Mouse (Mus musculus) liver, embryonic 11.5 days (tissue): ENCODE measurements around the gene Fer. TPM values are rescaled to one million over a fixed set of nuclear protein-coding genes. Genes with fewer than 3 reads are reported as not detected.
A peak's percentile ranks its signal among the peaks of the same experiment; 100 is the strongest.

Experiments used
- ATAC-seq: fragments of 200-750 bp; cut with Nextera tagmentation; replicated peaks from 2 replicates; pipeline ENCODE4 v1.8.0; 2017; ENCODE audit warnings: moderate number of reproducible peaks, mild to moderate bottlenecking, moderate TSS enrichment, moderate library complexity; ENCODE audit not compliant: low FRiP score
- DNase-seq: peaks from one replicate; pipeline ENCODE4 v3.0.0-alpha.2; 2017; ENCODE audit warnings: low spot score
- H3K27ac ChIP-seq: fragments of 300-500 bp; sonication (generic); 2 replicates; pipeline ENCODE4 v1.5.1; 2014; ENCODE audit warnings: mild to moderate bottlenecking, low read depth, low read length, control low read depth
- H3K27me3 ChIP-seq: fragments of 300-500 bp; sonication (generic); replicated peaks from 2 replicates; pipeline ENCODE4 v1.6.1; 2014; ENCODE audit warnings: low read length, mixed read lengths; ENCODE audit not compliant: control insufficient read depth, insufficient read depth
- H3K36me3 ChIP-seq: fragments of 300-500 bp; sonication (generic); 2 replicates; pipeline ENCODE4 v1.6.1; 2014; ENCODE audit warnings: mild to moderate bottlenecking, low read length, moderate library complexity, mixed read lengths; ENCODE audit not compliant: control insufficient read depth, insufficient read depth
- H3K4me1 ChIP-seq: fragments of 300-500 bp; sonication (generic); replicated peaks from 2 replicates; pipeline ENCODE4 v1.6.1; 2014; ENCODE audit warnings: low read length, mixed read lengths; ENCODE audit not compliant: control insufficient read depth, insufficient read depth
- H3K4me2 ChIP-seq: fragments of 300-500 bp; sonication (generic); 2 replicates; pipeline ENCODE4 v1.6.1; 2014; ENCODE audit warnings: mild to moderate bottlenecking, control low read depth, moderate library complexity
- H3K4me3 ChIP-seq: fragments of 300-500 bp; sonication (generic); 2 replicates; pipeline ENCODE4 v1.5.1; 2014; ENCODE audit warnings: low read depth, low read length, control low read depth
- H3K9ac ChIP-seq: fragments of 300-500 bp; sonication (generic); 2 replicates; pipeline ENCODE4 v1.6.1; 2014; ENCODE audit warnings: low read depth, low read length, control low read depth
- H3K9me3 ChIP-seq: fragments of 300-500 bp; sonication (generic); 2 replicates; pipeline ENCODE4 v1.6.1; 2016; ENCODE audit warnings: low read length, inconsistent platforms, mixed read lengths; ENCODE audit not compliant: control insufficient read depth
- WGBS: fragments of 180-500 bp; shearing (Covaris S2); extraction: QIAGEN DNeasy Blood & Tissue Kit; methylation state at CpG from one replicate; pipeline ENCODE4 v1.1.7; 2014; 5-methylcytosine and 5-hydroxymethylcytosine counted together
- polyA plus RNA-seq: library from polyadenylated mRNA; unstranded; fragments of >200 nt; fragmentation: Nextera tagmentation; extraction: Ambion mirVana; gene quantifications from 2 replicates; pipeline ENCODE4 v1.2.1, GENCODE M21; 2014

The Fer gene
- polyA plus RNA-seq, 1 experiment from 2014 or later: 24.7 TPM

- H3K4me2 ChIP-seq: no peak overlapping the region
These were observed 140.6 kb downstream of the Fer start for GRCm38 (mm10) chr17:64003444-64003843.

GRCm38 (mm10) chr17:64005575-64006249, 142.8 kb downstream of the Fer start:
- H3K4me1 ChIP-seq: no peaks in the 10 kb centered on the region
- no peaks in the 10 kb centered on the region for H3K27me3 ChIP-seq
- H3K9ac ChIP-seq: no peak overlapping the region
- H3K36me3 ChIP-seq: no peaks in the 10 kb centered on the region
- 81% methylated on average over 4 of the region's 4 CpGs for WGBS
- H3K27ac ChIP-seq: no peak overlapping the region
- ATAC-seq (no peak), DNase-seq (no peak)
- H3K9me3 ChIP-seq: no peaks in the 10 kb centered on the region
- no peak overlapping the region for H3K4me3 ChIP-seq
- no peak overlapping the region for H3K4me2 ChIP-seq

More at GRCm38 (mm10) chr17:64003444-64003843, 140.6 kb downstream of the Fer start:
- Histone ChIP-seq H3K27ac (no peak overlapping the region), H3K4me3 (no peak overlapping the region), H3K9me3 (no peaks in the 10 kb centered on the region), H3K36me3 (no peaks in the 10 kb centered on the region), H3K4me1 (no peaks in the 10 kb centered on the region), H3K9ac (no peak overlapping the region), H3K27me3 (no peaks in the 10 kb centered on the region)
- 76% methylated on average over 13 of the region's 13 CpGs for WGBS
- no peak for DNase-seq
- ATAC-seq: no peak

DNA sequence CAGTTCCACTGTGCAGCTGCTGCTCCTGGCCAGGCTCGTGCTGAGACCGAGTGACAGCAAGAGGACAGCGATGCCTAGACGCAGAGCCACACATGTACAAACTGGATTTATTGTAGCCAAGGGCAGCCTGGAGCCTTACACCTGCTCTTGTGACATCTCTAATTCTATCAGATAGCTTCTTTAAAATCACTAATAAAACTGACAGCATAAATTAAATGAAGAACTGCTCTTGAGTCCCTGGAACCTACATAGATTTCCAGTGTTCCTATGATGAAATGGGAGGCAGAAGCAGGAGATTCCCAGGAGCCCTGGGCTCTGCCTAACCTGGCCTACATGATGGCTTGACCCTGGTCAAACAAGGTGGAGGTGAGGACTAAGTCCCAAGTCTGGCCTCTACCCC, 153.7 kb downstream of the Fer start:
- DNase-seq (no peak), ATAC-seq (no peak)
- Histone ChIP-seq H3K4me2 (no peak overlapping the region), H3K9me3 (no peaks in the 10 kb centered on the region), H3K36me3 (no peaks in the 10 kb centered on the region), H3K4me1 (peaks cover 3% of the 10 kb centered on the region; the same call in 1 of the 2 replicates), H3K9ac (no peak overlapping the region), H3K27me3 (no peaks in the 10 kb centered on the region), H3K27ac (no peak overlapping the region), H3K4me3 (no peak overlapping the region)
- 88% methylated on average over 4 of the region's 4 CpGs for WGBS

DNA sequence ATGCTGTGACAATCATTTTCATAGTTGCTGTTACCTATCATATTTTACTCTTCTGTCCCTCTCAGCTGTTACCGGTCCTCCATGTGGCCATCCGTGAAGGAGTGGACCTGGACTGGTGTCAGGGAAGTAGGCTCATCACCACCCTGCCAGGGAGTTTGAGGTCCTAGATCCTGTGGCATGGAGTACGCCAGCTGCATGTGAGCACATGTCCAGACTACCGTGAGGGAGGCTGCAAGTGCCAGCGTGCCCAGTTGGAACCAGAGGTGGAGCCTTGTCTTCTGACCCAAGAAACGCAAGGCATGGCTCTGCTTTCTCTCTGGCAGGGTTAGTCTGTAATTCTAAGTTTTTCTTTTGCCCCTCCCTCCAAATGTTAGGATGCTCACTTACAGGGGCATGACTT, 155.4 kb downstream of the Fer start:
- Histone ChIP-seq H3K27me3 (no peaks in the 10 kb centered on the region), H3K36me3 (no peaks in the 10 kb centered on the region), H3K9ac (no peak overlapping the region), H3K27ac (no peak overlapping the region), H3K4me1 (peaks cover 3% of the 10 kb centered on the region; the same call in 1 of the 2 replicates), H3K4me2 (no peak overlapping the region), H3K4me3 (no peak overlapping the region), H3K9me3 (no peaks in the 10 kb centered on the region)
- ATAC-seq (no peak), DNase-seq (no peak)
- 90% methylated on average over 6 of the region's 6 CpGs for WGBS

- no peaks in the 10 kb centered on the region for H3K36me3 ChIP-seq
- H3K9me3 ChIP-seq: no peaks in the 10 kb centered on the region
- WGBS: 49% methylated on average over 3 of the region's 3 CpGs
- H3K27me3 ChIP-seq: no peaks in the 10 kb centered on the region
- no peak overlapping the region for H3K4me3 ChIP-seq
- ATAC-seq: peak; percentile 75
- H3K4me1 ChIP-seq: peaks cover 3% of the 10 kb centered on the region; the same call in 1 of the 2 replicates
- H3K27ac ChIP-seq: no peak overlapping the region; the same call in 1 of the 2 replicates
- H3K9ac ChIP-seq: no peak overlapping the region
- no peak for DNase-seq
- no peak overlapping the region for H3K4me2 ChIP-seq
These were observed 156.0 kb downstream of the Fer start for GRCm38 (mm10) chr17:64018870-64019269.

DNA sequence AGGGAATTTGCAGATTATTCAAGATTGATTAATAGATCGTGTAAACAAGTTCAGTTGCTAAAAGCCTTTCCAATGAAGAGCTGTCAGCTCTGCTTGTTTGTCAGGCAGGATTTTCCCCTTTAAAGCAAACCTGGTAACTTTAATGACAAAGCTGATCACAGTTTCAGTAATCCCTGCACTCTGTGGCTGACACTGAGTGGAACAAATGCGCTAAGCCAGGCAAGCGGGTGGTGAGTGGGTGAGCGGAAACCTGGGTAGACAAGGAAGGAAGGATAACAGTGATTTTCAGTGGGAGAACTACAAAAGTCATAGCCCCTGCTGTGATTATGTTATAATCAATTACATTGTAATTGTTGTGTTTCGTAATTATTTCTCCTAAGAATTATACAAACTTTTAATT, 156.8 kb downstream of the Fer start:
- Histone ChIP-seq H3K27me3 (no peaks in the 10 kb centered on the region), H3K4me1 (peaks cover 3% of the 10 kb centered on the region; the same call in 1 of the 2 replicates), H3K4me2 (no peak overlapping the region), H3K4me3 (no peak overlapping the region), H3K9me3 (no peaks in the 10 kb centered on the region), H3K27ac (no peak overlapping the region), H3K9ac (no peak overlapping the region), H3K36me3 (no peaks in the 10 kb centered on the region)
- WGBS: 77% methylated on average over 5 of the region's 5 CpGs
- no peak for DNase-seq
- no peak for ATAC-seq

GRCm38 (mm10) chr17:64026485-64026884, 163.6 kb downstream of the Fer start:
- no peak overlapping the region for H3K27ac ChIP-seq
- no peaks in the 10 kb centered on the region for H3K4me1 ChIP-seq
- H3K4me2 ChIP-seq: no peak overlapping the region
- H3K4me3 ChIP-seq: no peak overlapping the region
- no peaks in the 10 kb centered on the region for H3K36me3 ChIP-seq
- no peaks in the 10 kb centered on the region for H3K9me3 ChIP-seq
- no peaks in the 10 kb centered on the region for H3K27me3 ChIP-seq
- H3K9ac ChIP-seq: no peak overlapping the region
- 0 out of 2 replicates have a peak, but pooled peaks have one; percentile 31 for ATAC-seq
- no peak for DNase-seq
- WGBS: 71% methylated on average over 2 of the region's 2 CpGs

GRCm38 (mm10) chr17:64041771-64042170, 178.9 kb downstream of the Fer start:
- Histone ChIP-seq H3K36me3 (no peaks in the 10 kb centered on the region), H3K4me2 (no peak overlapping the region), H3K4me1 (no peaks in the 10 kb centered on the region), H3K27me3 (no peaks in the 10 kb centered on the region), H3K9ac (no peak overlapping the region), H3K4me3 (no peak overlapping the region), H3K9me3 (no peaks in the 10 kb centered on the region), H3K27ac (no peak overlapping the region)
- DNase-seq (no peak), ATAC-seq (no peak)

GRCm38 (mm10) chr17:64045326-64045725, 182.5 kb downstream of the Fer start:
- Histone ChIP-seq H3K4me1 (no peaks in the 10 kb centered on the region), H3K36me3 (no peaks in the 10 kb centered on the region), H3K9ac (no peak overlapping the region), H3K4me3 (no peak overlapping the region), H3K27me3 (no peaks in the 10 kb centered on the region), H3K4me2 (no peak overlapping the region), H3K9me3 (no peaks in the 10 kb centered on the region), H3K27ac (no peak overlapping the region)
- no peak for ATAC-seq
- WGBS: 79% methylated on average over 7 of the region's 7 CpGs
- no peak for DNase-seq
